Mouse (Mus musculus) heart, postnatal 36 days (tissue): ENCODE measurements at regions not wholly inside any gene's neighbourhood (a gene's known extent, or its start where the extent isn't known, plus 50 kb on each side); places are given as distances from the start of the nearest gene placed in this dataset.

ENCODE experiments used
- DNase-seq, 2 experiments: peaks; one replicate each; pipeline ENCODE4 v3.0.0; 2021 to 2022
- intact Hi-C: fragments of 180-260 bp; cut with DNase I; formaldehyde crosslinking; loops from one replicate; pipeline ENCODE4 v1.15.1; 2025

- DNase-seq, result no peak
- intact Hi-C loops, result loop anchor here (5.0 kb wide), 2 partner anchors 167 to 532 kb away; partner anchors contain the start of gene Galnt18
Measured at GRCm38 (mm10) chr7:111245488-111245887, 162.7 kb upstream of the Eif4g2 start.

GRCm38 (mm10) chr7:111245067-111245466 is 162.2 kb upstream of the Eif4g2 start:
- DNase-seq, result no peak
- intact Hi-C loops, result loop anchor here (5.0 kb wide), 2 partner anchors 167 to 532 kb away; partner anchors contain the start of gene Galnt18

- intact Hi-C loops, result no loop called here
- no peak for DNase-seq
Measured at GRCm38 (mm10) chr7:111243831-111244230, 161.0 kb upstream of the Eif4g2 start.

- intact Hi-C loops, result no loop called here
- DNase-seq, result no peak
Measured at GRCm38 (mm10) chr7:111242646-111243045, 159.8 kb upstream of the Eif4g2 start.

- peak; percentile 27 to 54 for DNase-seq
- intact Hi-C loops, result loop anchor here (1.0 to 2.0 kb wide), 2 partner anchors 59 to 193 kb away; no protein-coding TSS in a partner anchor
Measured at GRCm38 (mm10) chr7:111241538-111241937, 158.7 kb upstream of the Eif4g2 start.

- intact Hi-C loops, result loop anchor here (2.0 kb wide), 1 partner anchor 192 kb away; no protein-coding TSS in a partner anchor
- peak; percentile 31 to 44 for DNase-seq
Measured at GRCm38 (mm10) chr7:111240234-111240826, 157.5 kb upstream of the Eif4g2 start.

GRCm38 (mm10) chr7:111237819-111238218 is 155.0 kb upstream of the Eif4g2 start:
- intact Hi-C loops, result no loop called here
- DNase-seq, result peak in 1 of 2 experiments; percentile 14

- intact Hi-C loops, result no loop called here
- DNase-seq, result no peak
Measured at GRCm38 (mm10) chr7:111230630-111231029, 147.8 kb upstream of the Eif4g2 start.

- no peak for DNase-seq
- intact Hi-C loops, result no loop called here
Measured at GRCm38 (mm10) chr7:111227082-111227481, 144.3 kb upstream of the Eif4g2 start.

- no peak for DNase-seq
- intact Hi-C loops, result no loop called here
Measured at GRCm38 (mm10) chr7:111226026-111226656, 143.3 kb upstream of the Eif4g2 start.

GRCm38 (mm10) chr7:111215586-111215985 is 132.8 kb upstream of the Eif4g2 start:
- no peak for DNase-seq
- intact Hi-C loops, result no loop called here

- DNase-seq, result no peak
- intact Hi-C loops, result no loop called here
Measured at GRCm38 (mm10) chr7:111214226-111214906, 131.5 kb upstream of the Eif4g2 start.

- intact Hi-C loops, result no loop called here
- no peak for DNase-seq
Measured at GRCm38 (mm10) chr7:111212188-111212587, 129.4 kb upstream of the Eif4g2 start.

- DNase-seq, result no peak
- intact Hi-C loops, result no loop called here
Measured at GRCm38 (mm10) chr7:111211641-111212040, 128.8 kb upstream of the Eif4g2 start.

GRCm38 (mm10) chr7:111210282-111210681 is 127.5 kb upstream of the Eif4g2 start:
- intact Hi-C loops, result no loop called here
- DNase-seq, result no peak

- no peak for DNase-seq
Measured at GRCm38 (mm10) chr7:111205876-111206275, 123.0 kb upstream of the Eif4g2 start.

GRCm38 (mm10) chr7:111198608-111199355 is 116.0 kb upstream of the Eif4g2 start:
- DNase-seq, result no peak
- intact Hi-C loops, result no loop called here

More at GRCm38 (mm10) chr7:111205876-111206275, 123.0 kb upstream of the Eif4g2 start:
- intact Hi-C loops, result no loop called here

GRCm38 (mm10) chr7:111191674-111192073 is 108.8 kb upstream of the Eif4g2 start:
- DNase-seq, result peak; percentile 19 to 36
- intact Hi-C loops, result no loop called here

- no peak for DNase-seq
- intact Hi-C loops, result no loop called here
Measured at GRCm38 (mm10) chr7:111191216-111191615, 108.4 kb upstream of the Eif4g2 start.

- no peak for DNase-seq
- intact Hi-C loops, result no loop called here
Measured at GRCm38 (mm10) chr7:111189731-111190130, 106.9 kb upstream of the Eif4g2 start.

GRCm38 (mm10) chr7:111185954-111186353 is 103.1 kb upstream of the Eif4g2 start:
- DNase-seq, result no peak
- intact Hi-C loops, result no loop called here
